Mouse (Mus musculus) brain, embryonic 14.5 days (tissue): ENCODE measurements around the gene Adh7. TPM values are rescaled to one million over a fixed set of nuclear protein-coding genes. Genes with fewer than 3 reads are reported as not detected.
A peak's percentile ranks its signal among the peaks of the same experiment; 100 is the strongest.

ENCODE experiments used
- DNase-seq: peaks from one replicate; pipeline ENCODE4 v3.0.0-alpha.2; 2011; ENCODE audit warnings: low read depth
- CTCF ChIP-seq: fragments of 200-500 bp; IDR thresholded peaks from 2 replicates; pipeline ENCODE4 v1.5.1; 2012; ENCODE audit warnings: inconsistent platforms, mild to moderate bottlenecking, moderate library complexity, borderline replicate concordance; ENCODE audit not compliant: insufficient read depth, insufficient read length; ENCODE audit errors: extremely low read depth
- POLR2A ChIP-seq: fragments of 200-500 bp; IDR thresholded peaks from 2 replicates; pipeline ENCODE4 v1.6.1; 2012; ENCODE audit warnings: mild to moderate bottlenecking, inconsistent platforms, borderline replicate concordance; ENCODE audit not compliant: poor library complexity, insufficient read depth, insufficient read length, severe bottlenecking; ENCODE audit errors: extremely low read depth
- polyA plus RNA-seq: library from polyadenylated mRNA; depleted of rRNA; stranded (reverse); fragments of >200 nt; gene quantifications from 2 replicates; pipeline ENCODE4 v1.2.3, GENCODE M21; 2012

Gene Adh7
- polyA plus RNA-seq, 1 experiment = 0.68 TPM

DNA sequence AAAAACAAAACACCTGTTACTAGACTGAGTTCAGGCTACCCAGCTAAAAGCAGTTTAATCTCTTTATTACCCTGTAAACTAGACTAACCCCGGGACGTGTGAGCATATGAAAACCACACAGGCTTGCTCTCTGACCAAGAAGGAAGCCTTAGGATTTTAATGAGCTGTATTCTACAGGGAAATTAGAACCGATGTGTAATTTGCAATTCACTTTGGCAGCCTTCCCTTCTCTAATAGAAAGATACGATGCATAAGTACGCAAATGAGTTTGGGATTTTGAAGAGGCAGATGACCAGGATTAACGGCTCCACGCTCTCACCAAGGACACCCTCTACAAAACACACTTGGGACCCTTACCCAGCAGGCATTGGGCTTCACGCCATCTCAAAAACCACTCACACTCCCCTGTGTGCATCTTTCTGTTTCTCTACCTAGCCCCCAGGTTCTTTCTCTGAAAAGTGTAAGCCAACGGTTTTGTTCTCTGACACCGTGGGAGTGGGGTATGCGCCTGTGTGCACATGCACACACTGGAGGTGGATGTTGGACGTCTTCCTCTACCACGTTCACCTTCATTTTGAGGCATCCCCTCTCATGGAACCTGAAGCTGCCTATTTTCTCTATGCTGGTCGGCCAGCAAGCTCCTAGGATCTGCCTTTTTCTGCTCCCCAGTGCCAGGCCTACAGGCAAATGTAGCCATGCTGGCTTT lies 24.6 kb downstream of the Adh7 start:
- TF ChIP-seq CTCF = no peak
- no peak for TF ChIP-seq POLR2A
- peak; percentile 84 for DNase-seq

DNA sequence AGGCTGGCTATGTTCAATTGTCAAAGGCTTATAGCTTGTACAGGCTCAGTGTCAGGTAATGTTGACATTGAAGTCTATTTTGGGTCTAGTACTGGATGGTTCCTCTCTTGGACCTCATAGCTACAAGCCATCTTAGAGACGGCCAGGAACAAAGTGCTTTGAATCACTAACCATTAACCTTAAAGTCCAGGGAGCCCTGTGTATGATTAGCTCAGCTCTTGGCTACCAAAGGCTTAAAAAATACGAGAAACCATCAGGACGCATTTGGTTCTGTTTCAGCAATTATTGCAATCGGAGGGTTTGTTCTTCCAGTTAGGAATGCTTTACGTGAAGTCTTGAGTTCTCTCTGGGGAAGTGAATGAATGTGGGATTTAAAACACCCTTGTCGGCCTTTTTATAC lies 25.4 kb downstream of the Adh7 start:
- TF ChIP-seq POLR2A = no peak
- TF ChIP-seq CTCF = no peak
- no peak for DNase-seq

DNA sequence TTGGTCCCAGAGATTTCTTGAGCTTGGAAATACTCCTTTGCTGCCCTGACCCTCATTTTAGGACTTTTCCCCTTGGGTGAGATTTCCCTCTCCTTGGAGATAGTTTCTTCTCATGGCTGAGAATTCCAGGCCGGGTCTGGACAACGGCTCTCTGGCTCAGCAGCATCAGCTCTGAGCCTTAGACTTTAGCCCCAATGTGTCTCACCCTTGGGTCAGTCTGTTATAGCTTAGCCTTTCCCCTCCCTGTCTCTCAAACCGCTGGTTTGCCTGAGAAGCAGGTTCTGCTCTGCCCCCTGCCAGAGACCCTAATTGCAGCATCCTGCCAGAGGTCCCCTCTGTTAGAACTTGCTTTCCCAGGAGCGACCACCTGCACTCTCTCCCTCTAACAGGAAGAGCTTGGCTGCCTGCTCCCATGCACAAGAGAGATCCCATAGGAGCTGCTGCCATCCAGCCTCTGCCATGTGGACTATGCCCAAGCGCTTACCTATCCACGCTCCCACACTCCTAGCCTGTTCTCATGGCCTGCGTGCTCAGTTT lies 26.8 kb downstream of the Adh7 start:
- no peak for DNase-seq
- TF ChIP-seq POLR2A (no peak), CTCF (no peak)

DNA sequence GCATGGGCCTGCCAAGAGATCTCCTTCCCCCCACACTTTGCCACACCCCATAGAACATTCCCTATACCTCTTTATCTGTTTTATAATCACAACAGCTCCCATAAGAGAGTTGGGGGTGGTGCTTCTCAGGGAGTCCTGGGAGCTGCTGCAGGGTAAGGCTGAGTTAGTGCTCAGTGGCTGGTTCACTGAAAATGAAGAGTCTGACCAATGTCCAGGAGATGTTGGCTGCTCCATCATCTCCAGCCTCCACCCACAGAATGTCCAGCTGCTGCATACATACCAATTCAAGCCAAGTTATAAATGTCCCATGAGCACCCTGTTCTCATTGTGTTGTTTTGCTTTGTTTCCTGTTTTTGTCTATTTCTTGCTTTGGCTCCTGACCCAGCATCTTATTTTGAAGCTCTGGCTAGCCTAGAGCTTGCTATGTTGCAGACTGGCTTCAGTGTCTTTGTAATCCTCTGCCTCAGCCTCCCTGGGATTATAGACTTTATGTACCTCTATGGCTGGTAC lies 29.0 kb downstream of the Adh7 start:
- TF ChIP-seq POLR2A = no peak
- no peak for TF ChIP-seq CTCF
- no peak for DNase-seq

DNA sequence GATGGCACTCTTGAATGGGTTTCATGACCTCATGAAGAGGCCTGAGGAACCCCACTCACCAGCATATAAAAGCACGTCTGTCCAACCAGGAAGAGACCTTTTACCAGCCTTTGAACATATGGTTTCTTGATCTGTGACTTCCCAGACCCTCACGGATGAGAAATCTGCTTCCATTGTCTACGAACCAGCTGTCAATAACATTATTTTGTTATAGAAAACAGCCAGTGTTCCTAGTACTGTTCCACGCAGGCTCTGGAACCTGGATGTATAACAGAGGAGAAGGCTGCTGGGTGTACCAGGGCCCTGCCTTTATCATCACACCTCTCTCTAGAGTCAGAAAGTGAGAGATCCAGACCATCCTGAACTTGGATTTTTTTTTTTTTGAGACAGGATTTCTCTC lies 29.7 kb downstream of the Adh7 start:
- DNase-seq = no peak
- no peak for TF ChIP-seq CTCF
- TF ChIP-seq POLR2A = no peak

DNA sequence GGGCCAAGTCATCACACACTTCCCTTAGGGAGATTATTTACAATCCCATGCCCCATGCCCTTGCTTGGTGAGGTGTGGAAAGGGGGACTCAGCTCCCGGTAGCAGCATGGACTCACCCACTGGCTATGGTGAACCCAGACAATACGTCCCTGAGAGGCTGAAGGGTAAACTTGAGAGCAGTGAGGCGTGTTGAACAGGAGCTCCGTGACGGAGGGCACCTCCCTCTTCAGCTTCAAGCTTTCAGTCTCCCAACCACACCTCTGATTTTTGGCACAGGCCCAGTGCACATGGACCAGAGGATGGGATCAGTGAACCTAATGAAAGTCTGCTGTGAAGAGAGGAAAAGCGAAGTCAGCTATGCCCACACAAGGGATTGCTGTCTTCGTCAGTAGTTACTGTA lies 30.5 kb downstream of the Adh7 start:
- TF ChIP-seq POLR2A (no peak), CTCF (no peak)
- no peak for DNase-seq

DNA sequence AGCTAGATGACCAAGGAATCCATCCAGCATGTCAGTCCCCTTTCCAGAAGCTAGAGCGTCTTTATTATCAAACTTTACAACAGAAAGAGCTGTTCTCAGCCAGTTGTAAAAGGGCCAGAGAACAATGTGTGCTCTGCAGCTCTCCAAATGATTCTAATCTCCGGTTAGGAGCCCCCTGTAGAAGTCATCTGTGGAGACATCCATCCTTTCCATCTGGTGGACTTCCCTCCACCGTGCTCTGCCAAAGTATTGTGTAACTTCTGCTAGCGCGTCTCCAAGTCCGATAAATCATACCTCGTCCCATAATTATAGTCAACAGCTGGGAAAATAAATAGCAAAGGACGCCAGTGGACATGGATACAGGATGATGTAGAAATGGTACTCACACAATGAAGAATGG lies 31.2 kb downstream of the Adh7 start:
- no peak for TF ChIP-seq CTCF
- TF ChIP-seq POLR2A = no peak
- no peak for DNase-seq

DNA sequence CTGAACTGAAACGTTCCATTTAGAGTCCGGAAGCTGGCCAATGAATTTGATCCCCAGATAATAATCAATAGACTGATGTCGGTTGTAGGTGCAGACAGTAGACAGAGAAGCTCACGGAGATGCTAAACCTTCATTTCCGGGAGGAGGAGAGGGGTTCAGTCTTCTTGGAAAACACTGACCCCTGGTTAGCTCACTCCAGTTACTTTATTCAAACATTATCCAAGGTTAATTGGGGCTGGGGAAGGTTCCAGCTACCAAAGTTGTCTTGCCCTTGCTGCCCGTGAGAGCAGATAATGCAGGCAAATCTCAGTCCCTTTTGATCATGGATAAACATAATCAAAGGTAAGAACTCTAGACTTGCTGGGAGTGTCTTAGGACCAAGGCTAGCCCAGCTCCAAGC lies 33.6 kb downstream of the Adh7 start:
- DNase-seq = no peak
- TF ChIP-seq POLR2A = no peak
- no peak for TF ChIP-seq CTCF

DNA sequence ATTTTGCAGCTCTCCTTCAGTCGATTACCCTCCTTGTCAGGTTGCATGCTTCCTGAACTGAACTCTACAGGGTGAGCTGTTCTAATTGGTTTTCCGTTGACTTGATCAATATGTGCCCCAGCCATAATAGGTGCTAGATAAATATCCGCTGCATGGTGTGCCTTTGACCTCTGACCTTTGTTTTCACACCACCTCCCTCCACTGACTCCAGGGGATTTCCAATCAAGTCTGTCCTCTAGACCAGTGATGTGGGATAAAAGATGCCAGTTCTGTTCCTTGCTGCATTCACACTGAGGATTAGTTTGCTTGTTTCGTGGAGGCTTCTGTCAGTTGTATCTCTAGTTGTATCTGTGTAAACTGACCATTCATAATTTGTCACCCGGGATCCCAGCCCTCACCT lies 36.6 kb downstream of the Adh7 start:
- DNase-seq = no peak
- TF ChIP-seq POLR2A (no peak), CTCF (no peak)

DNA sequence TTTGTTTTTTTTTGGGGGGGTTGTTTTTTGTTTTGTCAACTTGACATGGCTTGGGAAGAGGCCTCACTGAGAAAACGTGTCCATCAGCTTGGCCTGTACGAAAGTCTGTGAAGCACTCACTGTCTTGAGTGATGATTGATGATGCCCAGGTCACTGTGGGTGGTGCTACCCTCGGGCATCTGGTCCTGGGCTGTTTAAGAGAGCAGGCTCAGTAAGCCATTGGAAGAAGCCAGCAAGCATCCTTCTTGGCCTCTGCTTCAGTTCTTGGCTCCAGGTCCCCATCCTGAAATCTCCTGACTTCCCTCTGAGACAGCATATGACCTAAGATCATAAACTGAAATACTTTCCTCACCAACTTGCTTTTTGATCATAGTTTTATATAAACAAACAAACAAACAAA lies 37.8 kb downstream of the Adh7 start:
- TF ChIP-seq CTCF = no peak
- TF ChIP-seq POLR2A = no peak
- DNase-seq = no peak

DNA sequence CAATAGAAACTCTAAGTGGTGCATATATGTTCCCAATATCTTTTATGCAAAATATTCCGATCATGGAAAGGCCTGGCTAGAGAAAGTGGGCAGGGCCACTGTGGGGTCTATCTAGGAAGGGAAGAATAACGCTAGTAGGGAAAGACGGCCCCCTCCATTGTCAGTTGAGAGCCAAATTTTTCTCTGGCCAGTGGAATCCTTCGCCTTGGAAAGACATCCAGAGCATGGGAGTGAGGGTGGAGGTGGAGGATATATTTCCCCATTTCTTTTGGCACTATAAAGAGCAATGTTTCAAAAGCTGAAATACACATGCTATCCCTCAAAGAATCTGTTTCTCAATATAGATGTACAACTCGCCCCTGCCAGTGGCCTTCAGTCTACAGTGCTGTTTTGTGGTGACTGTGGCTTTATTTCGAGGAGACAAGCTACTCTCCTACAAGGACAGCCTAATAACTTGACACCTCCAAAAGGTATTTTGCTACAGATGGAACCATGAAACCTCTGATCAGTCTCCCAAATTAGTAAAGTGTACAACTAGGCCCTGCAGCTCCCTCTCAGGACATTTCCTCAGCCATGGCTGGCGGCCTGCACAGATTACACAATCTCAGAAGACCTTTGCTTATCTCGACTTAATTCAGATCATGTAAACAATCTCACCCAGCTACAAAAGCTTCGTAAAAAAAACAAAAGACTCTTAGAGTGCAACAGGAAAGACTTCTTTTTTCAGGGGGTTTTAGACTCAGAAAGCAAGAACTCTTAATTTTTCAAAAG lies 38.4 kb downstream of the Adh7 start:
- DNase-seq = no peak
- TF ChIP-seq CTCF (no peak), POLR2A (no peak)
